Mouse (Mus musculus) kidney, embryonic 16.5 days (tissue): Measurements from ENCODE around the gene Tst. TPM values are rescaled to one million over a fixed set of nuclear protein-coding genes. Genes with fewer than 3 reads are reported as not detected.

Experiments used
- ATAC-seq: fragments of 200-750 bp; cut with Nextera tagmentation; 2 replicates; pipeline ENCODE4 v1.8.0; 2017; ENCODE audit warnings: moderate TSS enrichment; ENCODE audit not compliant: low FRiP score, low TSS enrichment
- H3K27ac ChIP-seq: fragments of 300-500 bp; sonication (generic); 2 replicates; pipeline ENCODE4 v1.5.1; 2014; ENCODE audit warnings: low read length
- H3K27me3 ChIP-seq: fragments of 300-500 bp; sonication (generic); 2 replicates; pipeline ENCODE4 v1.6.1; 2014; ENCODE audit warnings: low read length, control low read depth, mixed read lengths; ENCODE audit not compliant: insufficient read depth
- H3K36me3 ChIP-seq: fragments of 300-500 bp; sonication (generic); 2 replicates; pipeline ENCODE4 v1.6.1; 2014; ENCODE audit warnings: low read length, control low read depth, mixed read lengths; ENCODE audit not compliant: insufficient read depth
- H3K4me1 ChIP-seq: fragments of 300-500 bp; sonication (generic); 2 replicates; pipeline ENCODE4 v1.6.1; 2014; ENCODE audit warnings: low read length, control low read depth, mixed read lengths; ENCODE audit not compliant: insufficient read depth
- H3K4me2 ChIP-seq: fragments of 300-500 bp; sonication (generic); replicated peaks from 2 replicates; pipeline ENCODE4 v1.6.1; 2014; ENCODE audit warnings: low read depth, low read length
- H3K4me3 ChIP-seq: fragments of 300-500 bp; sonication (generic); 2 replicates; pipeline ENCODE4 v1.5.1; 2014; ENCODE audit warnings: mild to moderate bottlenecking, low read length
- H3K9ac ChIP-seq: fragments of 300-500 bp; sonication (generic); replicated peaks from 2 replicates; pipeline ENCODE4 v1.6.1; 2014; ENCODE audit warnings: low read length
- H3K9me3 ChIP-seq: fragments of 300-500 bp; sonication (generic); 2 replicates; pipeline ENCODE4 v1.6.1; 2016; ENCODE audit warnings: low read length, control low read depth
- WGBS: fragments of 180-500 bp; shearing (Covaris S2); extraction: QIAGEN DNeasy Blood & Tissue Kit; methylation state at CpG from one replicate; pipeline ENCODE4 v1.1.7; 2014; 5-methylcytosine and 5-hydroxymethylcytosine counted together
- polyA plus RNA-seq: library from polyadenylated mRNA; unstranded; fragments of >200 nt; fragmentation: Nextera tagmentation; extraction: Ambion mirVana; gene quantifications from 2 replicates; pipeline ENCODE4 v1.2.1, GENCODE M21; 2015

Tst gene
- polyA plus RNA-seq, 1 experiment from 2014 or later: 76.4 TPM

DNA sequence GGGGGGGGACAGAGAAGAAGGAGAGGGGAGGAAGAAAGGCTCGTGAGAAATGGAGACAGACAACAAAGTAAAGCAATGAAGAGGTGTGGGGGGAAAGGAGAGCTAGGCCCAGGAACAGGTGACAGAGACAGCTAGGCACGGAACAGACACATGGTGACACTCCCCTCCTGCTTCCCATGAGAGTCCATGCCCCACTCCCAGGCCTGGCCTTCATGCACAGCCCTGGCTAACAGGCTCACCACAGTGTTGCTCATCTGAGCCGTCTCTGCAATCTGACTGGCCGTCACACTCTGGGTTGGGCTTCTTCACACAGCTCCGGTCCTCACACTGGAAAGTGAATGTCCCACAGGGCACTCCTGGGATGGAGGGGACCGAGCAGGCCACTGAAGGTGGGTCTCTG, 38.1 kb upstream of the Tst start:
- H3K9me3 ChIP-seq: no peaks in the 10 kb centered on the region
- ATAC-seq: no peak

DNA sequence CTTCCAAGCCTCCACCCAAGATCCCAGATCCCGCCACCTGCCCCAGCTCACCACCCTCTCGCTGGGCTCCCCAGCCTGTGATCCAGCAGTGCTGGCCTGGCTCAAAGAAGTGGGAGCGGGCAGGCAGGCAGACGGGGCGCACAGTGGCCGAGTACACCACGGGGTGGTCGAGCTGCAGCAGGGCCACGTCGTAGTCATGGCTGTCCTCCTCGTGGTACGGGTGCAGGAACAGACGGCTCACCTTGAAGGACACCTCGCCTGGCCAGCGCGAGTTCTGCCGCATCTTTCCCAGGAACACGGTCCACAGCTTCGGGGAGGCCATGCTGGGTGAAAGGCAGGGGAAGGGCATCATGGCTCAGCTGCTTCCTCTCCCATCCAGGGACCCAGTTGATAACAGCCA, 36.5 kb upstream of the Tst start:
- WGBS: 91% methylated on average over 19 of the region's 19 CpGs
- peaks cover 18% of the 10 kb centered on the region for H3K4me1 ChIP-seq
- H3K4me3 ChIP-seq: no peak overlapping the region
- H3K4me2 ChIP-seq: no peak overlapping the region
- H3K9me3 ChIP-seq: no peaks in the 10 kb centered on the region
- H3K36me3 ChIP-seq: no peaks in the 10 kb centered on the region
- H3K27ac ChIP-seq: no peak overlapping the region
- no peak overlapping the region for H3K9ac ChIP-seq
- no peak for ATAC-seq
- H3K27me3 ChIP-seq: no peaks in the 10 kb centered on the region

More for the DNA sequence above, 38.1 kb upstream of the Tst start:
- peaks cover 8% of the 10 kb centered on the region for H3K4me1 ChIP-seq
- 31% methylated on average over 6 of the region's 6 CpGs for WGBS
- no peaks in the 10 kb centered on the region for H3K27me3 ChIP-seq
- 0 out of 2 replicates have a peak overlapping the region, but pooled peaks have one; percentile 10 for H3K9ac ChIP-seq
- H3K27ac ChIP-seq: no peak overlapping the region
- H3K4me3 ChIP-seq: no peak overlapping the region
- H3K4me2 ChIP-seq: no peak overlapping the region
- H3K36me3 ChIP-seq: no peaks in the 10 kb centered on the region

GRCm38 (mm10) chr15:78438973-78439372, 33.3 kb upstream of the Tst start:
- 79% methylated on average over 9 of the region's 9 CpGs for WGBS
- no peak for ATAC-seq
- Histone ChIP-seq H3K4me3 (no peak overlapping the region), H3K27ac (no peak overlapping the region), H3K4me2 (no peak overlapping the region), H3K27me3 (no peaks in the 10 kb centered on the region), H3K4me1 (peaks cover 39% of the 10 kb centered on the region), H3K36me3 (peaks cover 7% of the 10 kb centered on the region; the same call in 1 of the 2 replicates), H3K9ac (no peak overlapping the region), H3K9me3 (no peaks in the 10 kb centered on the region)

DNA sequence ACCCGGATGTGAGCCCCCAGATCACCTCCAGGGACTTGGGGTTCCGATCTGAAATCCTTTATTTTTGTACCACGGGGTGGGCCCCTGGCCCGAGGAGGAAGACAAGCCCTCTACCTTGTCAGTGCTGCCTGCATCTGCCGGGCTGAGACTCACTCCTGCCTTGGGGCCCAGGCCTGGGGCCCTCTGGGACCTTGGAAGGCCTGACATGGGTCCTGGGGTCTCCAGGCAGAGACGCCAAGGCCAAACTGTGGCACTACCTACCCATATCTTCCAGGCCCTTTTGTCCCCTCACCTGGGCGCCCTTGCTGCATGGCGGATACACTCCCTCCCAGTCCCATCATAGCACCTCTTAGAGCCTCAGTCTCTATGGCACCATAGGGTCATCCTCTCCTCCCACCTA, 32.8 kb upstream of the Tst start:
- ATAC-seq: no peak
- H3K4me2 ChIP-seq: no peak overlapping the region
- H3K9ac ChIP-seq: no peak overlapping the region
- H3K36me3 ChIP-seq: peaks cover 8% of the 10 kb centered on the region; the same call in 1 of the 2 replicates
- H3K4me3 ChIP-seq: no peak overlapping the region
- H3K27ac ChIP-seq: no peak overlapping the region
- WGBS: 47% methylated on average over 8 of the region's 8 CpGs
- peaks cover 34% of the 10 kb centered on the region for H3K4me1 ChIP-seq
- no peaks in the 10 kb centered on the region for H3K27me3 ChIP-seq
- no peaks in the 10 kb centered on the region for H3K9me3 ChIP-seq

DNA sequence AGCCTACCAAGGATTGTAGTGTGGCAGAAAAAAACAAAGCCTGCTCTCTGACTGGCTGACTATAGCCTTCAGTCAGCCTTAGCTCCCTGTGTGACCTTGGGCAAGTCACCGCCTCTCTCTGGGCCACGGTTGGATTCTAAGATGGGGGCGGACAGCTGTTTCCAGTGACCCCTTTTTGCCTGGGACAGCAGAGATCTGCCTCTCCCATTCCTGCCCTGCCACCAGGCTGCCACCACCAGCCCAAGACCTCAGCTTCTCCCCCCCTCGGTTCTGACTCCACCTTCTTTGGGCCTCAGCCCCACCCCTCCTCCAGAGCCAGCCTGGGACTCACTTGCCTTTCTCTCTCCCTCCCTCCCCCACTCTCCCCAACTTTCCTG, 32.3 kb upstream of the Tst start:
- Histone ChIP-seq H3K36me3 (peaks cover 8% of the 10 kb centered on the region; the same call in 1 of the 2 replicates), H3K9ac (no peak overlapping the region), H3K27me3 (no peaks in the 10 kb centered on the region), H3K4me2 (no peak overlapping the region), H3K9me3 (no peaks in the 10 kb centered on the region), H3K4me1 (peaks cover 31% of the 10 kb centered on the region), H3K4me3 (no peak overlapping the region), H3K27ac (peak overlapping the region; percentile 67; the same call in 1 of the 2 replicates)
- WGBS: 47% methylated on average over 4 of the region's 4 CpGs
- no peak for ATAC-seq

GRCm38 (mm10) chr15:78437237-78438017, 31.7 kb upstream of the Tst start:
- H3K27ac ChIP-seq: peak overlapping the region; percentile 67
- H3K27me3 ChIP-seq: no peaks in the 10 kb centered on the region
- ATAC-seq: peak; percentile 22
- H3K4me2 ChIP-seq: peak overlapping the region; percentile 62
- 15% methylated on average over 23 of the region's 23 CpGs for WGBS
- H3K9ac ChIP-seq: peak overlapping the region; percentile 59
- H3K9me3 ChIP-seq: no peaks in the 10 kb centered on the region
- peaks cover 31% of the 10 kb centered on the region for H3K4me1 ChIP-seq
- peak overlapping the region; percentile 38 for H3K4me3 ChIP-seq
- H3K36me3 ChIP-seq: peaks cover 8% of the 10 kb centered on the region; the same call in 1 of the 2 replicates

DNA sequence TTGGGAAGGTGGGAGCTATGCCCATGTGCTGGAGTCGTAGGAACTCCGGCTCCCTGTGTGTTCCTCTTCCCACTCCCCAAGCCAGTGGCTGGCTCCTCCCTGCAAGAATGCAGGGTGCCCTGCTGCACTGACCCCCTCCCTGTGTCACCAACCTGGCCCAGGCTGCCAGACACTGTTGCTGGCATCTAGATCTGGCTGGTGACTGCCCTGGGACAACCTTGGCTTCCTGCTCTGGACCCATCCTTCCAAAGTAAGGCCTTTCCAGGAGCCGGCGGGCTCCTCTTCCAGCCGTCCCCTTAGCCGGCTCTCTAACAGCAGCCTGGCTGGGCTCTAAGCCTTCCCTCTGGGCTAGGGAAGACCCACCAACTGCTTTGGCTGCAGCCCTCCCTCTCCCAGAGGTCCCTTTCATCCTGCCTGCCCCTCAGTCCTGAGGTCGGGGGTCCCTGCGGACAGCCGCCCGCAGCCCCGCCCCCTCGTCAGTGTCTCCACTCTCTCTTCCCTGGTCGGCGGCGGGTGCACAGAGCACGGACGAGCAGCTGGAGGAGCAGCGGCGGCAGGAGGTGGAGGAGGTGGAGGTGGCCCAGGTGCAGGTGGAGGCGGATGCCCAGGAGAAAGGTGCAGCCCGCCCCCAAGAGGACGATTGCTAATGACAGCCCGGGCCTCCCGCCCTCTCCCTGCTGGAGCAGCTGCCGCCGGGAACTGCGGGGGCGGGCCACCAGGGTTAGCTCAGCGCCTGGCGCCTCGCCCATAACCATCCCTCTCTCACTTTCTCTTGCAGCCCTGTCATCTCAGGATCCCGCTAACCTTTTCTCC, 30.9 kb upstream of the Tst start:
- peak overlapping the region; percentile 67 for H3K27ac ChIP-seq
- WGBS: 8% methylated on average over 32 of the region's 32 CpGs

GRCm38 (mm10) chr15:78435681-78436080, 30.0 kb upstream of the Tst start:
- Histone ChIP-seq H3K4me1 (peaks cover 37% of the 10 kb centered on the region), H3K27me3 (no peaks in the 10 kb centered on the region), H3K9ac (no peak overlapping the region), H3K36me3 (peaks cover 11% of the 10 kb centered on the region; the same call in 1 of the 2 replicates), H3K4me2 (no peak overlapping the region), H3K27ac (no peak overlapping the region), H3K4me3 (no peak overlapping the region), H3K9me3 (no peaks in the 10 kb centered on the region)
- WGBS: 68% methylated on average over 11 of the region's 11 CpGs
- ATAC-seq: no peak

More for the DNA sequence above, 30.9 kb upstream of the Tst start:
- Histone ChIP-seq H3K4me2 (peak overlapping the region; percentile 62), H3K9ac (peak overlapping the region; percentile 59), H3K36me3 (peaks cover 8% of the 10 kb centered on the region; the same call in 1 of the 2 replicates), H3K4me1 (peaks cover 34% of the 10 kb centered on the region), H3K27me3 (no peaks in the 10 kb centered on the region), H3K4me3 (peak overlapping the region; percentile 38), H3K9me3 (no peaks in the 10 kb centered on the region)
- peak; percentile 69 for ATAC-seq

GRCm38 (mm10) chr15:78434896-78435520, 29.3 kb upstream of the Tst start:
- Histone ChIP-seq H3K4me1 (peaks cover 42% of the 10 kb centered on the region), H3K36me3 (peaks cover 11% of the 10 kb centered on the region; the same call in 1 of the 2 replicates)
- ATAC-seq: no peak

More at GRCm38 (mm10) chr15:78434896-78435520, 29.3 kb upstream of the Tst start:
- Histone ChIP-seq H3K9ac (no peak overlapping the region), H3K4me2 (no peak overlapping the region), H3K27ac (no peak overlapping the region), H3K27me3 (no peaks in the 10 kb centered on the region), H3K4me3 (no peak overlapping the region), H3K9me3 (no peaks in the 10 kb centered on the region)
- WGBS: 25% methylated on average over 6 of the region's 6 CpGs
